Mouse (Mus musculus) kidney, postnatal 10 days (tissue): Measurements from ENCODE around the gene Ncln.

Source experiments
- DNase-seq: peaks from one replicate; pipeline ENCODE4 v3.0.0; 2021; ENCODE audit warnings: mixed read lengths

Gene Ncln

DNA sequence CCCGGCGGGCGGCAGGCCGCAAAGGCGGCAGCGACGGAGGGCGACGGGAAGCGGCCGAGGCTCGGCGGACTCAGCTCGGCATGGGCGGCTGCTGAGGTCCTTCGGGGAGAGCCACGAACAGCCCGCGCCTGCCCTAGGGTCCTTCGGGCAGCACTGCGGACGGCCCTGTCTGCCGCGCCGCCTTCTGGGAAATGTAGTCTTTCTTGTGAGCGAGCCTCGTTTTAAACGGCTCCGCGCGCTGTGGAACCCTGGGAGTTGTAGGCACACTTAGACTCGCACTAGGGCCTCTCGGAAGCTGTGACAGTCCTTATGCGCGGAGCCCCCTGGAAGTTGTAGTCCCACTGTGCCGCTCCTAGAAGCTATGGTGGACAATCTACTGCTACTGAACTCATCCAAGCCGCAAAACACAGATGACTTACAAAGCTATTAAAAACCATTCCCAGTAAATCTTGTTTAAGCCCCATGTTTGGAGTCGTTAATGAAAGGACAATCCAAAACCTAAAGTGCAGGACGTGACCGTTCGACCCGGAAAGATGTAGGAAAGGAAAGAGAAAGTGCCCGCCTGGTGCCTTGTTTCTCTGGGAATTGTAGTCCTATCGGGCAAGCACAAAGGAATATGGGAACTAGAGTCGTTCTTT, at the start of gene Ncln:
Gene Ncln, minus strand, starts transcription at position 129 of the 638 bp plus-strand sequence.
- peak; percentile 99 for DNase-seq

DNA sequence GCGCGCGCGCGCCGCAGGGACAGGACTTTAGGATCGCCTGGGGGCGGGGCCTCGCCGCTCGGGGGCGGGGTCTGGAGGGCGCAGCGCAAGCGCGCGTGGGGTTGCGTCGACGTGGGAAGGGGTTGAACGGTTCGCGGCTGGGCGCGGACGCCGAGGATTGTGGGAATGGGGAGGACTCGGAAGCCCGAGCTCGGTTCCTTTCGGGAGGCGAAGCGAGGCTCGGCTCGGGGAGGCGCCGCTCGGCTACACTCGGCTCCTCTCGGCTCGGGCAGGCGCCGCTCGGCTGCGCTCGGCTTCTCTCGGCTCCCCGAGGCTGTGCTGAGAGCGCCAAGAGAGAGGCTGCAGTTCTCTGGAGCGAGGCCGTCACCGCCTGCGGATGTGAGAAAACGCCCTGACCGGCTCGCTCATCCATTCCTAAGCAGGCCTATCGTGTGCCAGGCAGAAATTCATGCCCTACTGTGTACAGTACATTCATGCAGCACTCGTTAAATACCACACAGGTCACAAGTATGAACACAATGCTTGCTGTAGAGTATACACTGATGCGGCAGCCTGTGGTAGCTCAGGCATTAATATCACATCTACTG, 49.1 kb upstream of the Ncln start, which contains the start of gene Gna11:
Gene Gna11, minus strand, starts transcription at position 30 of the 587 bp plus-strand sequence.
- peak; percentile 100 for DNase-seq

DNA sequence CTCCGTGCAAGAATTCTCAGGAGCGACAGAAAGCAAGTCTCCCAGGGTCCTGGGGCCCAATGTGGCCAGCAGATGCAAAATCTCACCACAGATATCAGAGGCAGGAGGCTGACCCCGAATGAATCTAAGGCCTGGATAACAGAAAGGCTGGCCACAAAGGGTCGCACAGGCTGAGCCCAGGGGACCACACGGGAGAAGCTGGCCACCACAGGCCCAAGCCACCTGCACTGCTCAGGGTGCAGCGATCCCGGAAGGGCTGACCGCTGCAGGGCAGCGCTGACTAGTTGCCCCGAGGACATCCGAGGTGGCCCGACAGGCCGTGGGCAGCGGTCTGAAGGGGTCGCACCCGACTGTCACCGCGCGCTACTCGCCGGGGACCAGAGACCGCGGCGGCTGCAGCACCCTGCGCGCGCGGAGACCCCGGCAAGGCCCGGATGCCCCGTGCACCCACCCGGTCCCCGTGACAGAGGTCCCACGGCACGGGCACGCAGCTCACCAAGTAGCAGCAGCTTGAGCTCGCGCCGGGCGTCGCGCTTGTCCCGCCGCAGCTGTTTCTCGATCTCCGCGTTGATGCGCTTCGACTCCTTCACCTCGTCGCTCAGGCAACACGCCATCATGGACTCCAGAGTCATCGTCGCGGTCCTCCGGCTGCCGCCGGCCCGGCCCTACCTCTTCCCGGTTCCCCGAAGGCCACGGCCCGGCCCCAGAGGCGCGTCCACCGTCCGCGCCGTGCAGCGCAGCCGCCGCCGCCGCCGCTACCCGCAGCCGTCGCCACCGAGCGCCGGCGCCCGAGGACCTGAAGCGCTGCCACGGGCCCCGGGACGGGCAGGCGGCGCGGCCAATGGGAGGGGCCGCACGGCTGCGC, 48.3 kb upstream of the Ncln start:
- no peak for DNase-seq

DNA sequence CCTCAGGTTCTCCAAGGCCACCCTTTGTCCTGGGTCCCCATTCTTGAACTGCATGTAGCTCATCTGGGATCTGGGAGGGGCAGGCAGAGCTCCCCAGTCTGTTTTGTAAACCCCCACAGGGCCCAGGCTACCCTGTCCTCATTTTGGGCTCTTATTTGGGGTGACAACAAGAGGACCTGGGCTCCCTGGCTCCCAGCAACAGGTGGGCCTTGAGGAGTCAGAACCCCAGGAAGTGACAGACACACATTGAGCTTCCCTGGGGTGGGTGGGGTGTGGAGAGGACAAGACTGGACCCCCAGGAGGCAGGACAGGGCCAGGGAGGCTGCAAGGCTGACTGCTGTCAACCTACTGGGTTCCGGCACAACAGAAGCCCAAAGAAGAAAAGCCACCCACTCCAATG, 47.4 kb upstream of the Ncln start:
- no peak for DNase-seq

DNA sequence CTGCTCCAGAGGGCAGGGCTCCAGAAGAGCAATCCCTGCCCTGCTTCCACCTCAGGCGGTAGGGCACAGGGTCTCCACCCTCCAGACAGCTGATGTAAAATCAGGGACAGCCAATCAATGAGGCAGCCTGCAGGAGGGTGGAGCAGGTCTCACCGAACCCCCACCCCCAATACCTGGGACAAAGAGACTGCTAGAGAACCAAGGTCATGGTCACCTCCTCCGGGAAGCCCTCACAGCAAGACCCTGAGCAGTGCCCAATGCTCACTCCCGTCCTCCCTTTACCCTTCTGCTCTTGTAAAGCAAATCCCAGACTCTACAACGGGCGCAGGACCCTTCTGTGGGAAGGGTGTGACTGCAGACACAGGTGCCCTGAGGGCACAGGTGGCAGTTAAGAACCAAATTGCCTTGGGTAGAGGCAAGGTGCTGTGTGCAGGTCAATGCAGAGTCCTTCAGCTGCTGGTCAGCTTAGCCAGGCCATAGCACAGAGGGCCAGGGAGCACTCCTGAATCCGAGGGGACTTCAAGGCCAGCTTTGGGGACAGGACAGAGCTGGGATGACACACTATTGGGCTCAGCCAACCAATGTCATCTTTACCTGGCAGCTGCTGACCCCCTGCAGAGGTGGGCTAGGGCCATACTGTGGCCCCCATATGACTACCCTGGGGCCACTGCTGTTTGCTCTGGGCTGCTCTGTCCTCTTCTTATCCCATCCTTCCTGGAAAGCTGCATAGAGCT, 46.7 kb upstream of the Ncln start:
- no peak for DNase-seq

- peak; percentile 80 for DNase-seq
Measured at GRCm38 (mm10) chr10:81541803-81542202, 45.6 kb upstream of the Ncln start.

DNA sequence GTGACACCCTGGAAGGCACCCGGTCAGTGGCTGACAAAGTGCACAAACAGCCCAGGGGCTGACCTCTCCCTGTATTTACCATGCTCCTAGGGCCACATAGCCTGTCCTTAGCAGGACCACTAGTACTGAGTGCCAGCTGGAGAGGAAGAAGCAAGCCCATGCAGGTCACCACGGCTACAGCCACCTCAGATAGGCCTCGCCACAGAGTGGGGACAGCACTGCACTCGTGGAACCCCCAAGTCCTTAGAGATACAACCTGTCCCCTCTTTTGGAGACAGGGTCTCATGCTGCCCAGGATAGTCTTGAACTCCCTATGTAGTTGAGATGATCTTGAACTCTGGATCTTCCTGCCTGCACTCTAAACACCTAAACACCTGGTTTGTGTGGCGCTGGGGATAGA, 45.2 kb upstream of the Ncln start:
- no peak for DNase-seq

- no peak for DNase-seq
Measured at GRCm38 (mm10) chr10:81538321-81539048, 42.3 kb upstream of the Ncln start.

GRCm38 (mm10) chr10:81537429-81537828, 41.2 kb upstream of the Ncln start:
- no peak for DNase-seq

GRCm38 (mm10) chr10:81536734-81537133, 40.5 kb upstream of the Ncln start:
- DNase-seq = no peak

GRCm38 (mm10) chr10:81534826-81535225, 38.6 kb upstream of the Ncln start:
- no peak for DNase-seq

DNA sequence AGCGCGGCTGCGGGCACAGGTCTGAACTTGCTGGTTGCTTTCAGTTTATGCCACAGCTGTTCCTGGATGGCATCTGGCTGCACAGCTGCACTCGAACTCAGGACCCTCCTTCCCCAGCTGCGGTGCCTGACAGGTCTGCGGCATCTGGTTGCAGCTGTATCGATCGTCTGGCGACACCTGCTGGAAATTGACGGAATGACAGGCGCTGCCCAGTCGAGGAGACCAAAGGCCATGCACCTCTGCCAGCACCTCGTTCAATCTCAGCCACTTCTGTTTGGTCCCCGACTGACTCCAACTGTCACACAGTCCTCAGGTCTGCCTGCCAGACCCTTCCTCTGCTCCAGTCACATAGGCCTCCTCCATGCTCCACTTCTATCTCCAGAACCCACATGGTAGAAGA, 30.6 kb upstream of the Ncln start:
- peak; percentile 89 for DNase-seq

DNA sequence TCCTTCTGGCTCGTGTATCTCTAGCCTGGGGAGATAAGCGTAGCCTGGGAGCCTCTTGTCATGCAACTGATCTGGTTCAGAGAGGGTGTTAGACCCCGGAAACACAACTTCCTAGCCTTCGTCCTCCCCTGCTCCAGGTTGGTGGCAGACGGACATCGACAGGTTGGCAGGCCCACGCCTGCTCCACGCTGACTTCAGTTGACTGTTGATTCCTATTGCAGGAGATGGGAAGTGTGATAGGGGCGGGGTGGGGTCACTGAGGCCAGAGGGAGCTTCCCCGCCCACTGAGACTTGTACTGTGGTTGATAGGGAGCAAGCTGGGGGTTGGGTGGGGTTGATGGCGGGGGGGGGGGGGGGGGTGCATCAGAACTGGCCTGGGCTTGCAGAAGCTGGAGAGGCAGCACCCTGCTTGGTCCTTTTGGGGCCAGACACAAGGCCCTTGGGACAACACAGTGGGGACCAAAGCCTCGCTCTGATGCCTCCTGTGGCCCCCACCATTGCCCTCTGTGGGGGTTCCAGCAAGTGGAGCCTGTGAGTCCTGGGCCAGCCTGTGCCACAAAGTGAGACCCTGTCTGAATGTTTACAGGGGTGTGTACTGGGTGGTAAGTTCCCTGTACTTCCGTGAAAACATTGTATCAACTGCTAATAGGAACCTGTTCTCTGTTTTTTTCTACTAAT, 29.0 kb upstream of the Ncln start:
- DNase-seq = no peak

- no peak for DNase-seq
Measured at GRCm38 (mm10) chr10:81524051-81524605, 27.9 kb upstream of the Ncln start, which contains the start of gene Gna15. TSS of gene Gna15 (minus strand) at chr10:81524225.

- DNase-seq = no peak
Measured at GRCm38 (mm10) chr10:81523570-81523969, 27.4 kb upstream of the Ncln start.

DNA sequence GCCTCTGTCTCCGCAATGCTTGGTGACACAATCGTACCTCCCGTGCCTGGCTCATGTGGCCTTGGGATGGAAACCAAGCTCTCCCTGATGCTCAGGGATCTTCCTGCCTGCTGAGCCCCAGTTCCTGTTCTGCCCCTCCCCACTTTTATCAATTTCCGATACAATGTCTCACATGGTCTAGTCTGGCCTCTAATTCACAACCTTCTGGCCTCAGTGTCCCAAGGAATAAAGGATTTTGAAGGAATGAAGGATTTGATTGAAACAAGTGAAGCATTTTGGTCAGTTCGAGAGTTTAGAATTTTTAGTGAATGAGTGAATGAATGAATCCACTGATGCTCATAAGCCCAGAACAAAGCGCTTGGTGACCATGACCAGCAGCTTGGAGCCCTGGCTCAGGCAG, 26.9 kb upstream of the Ncln start:
- DNase-seq = no peak

DNA sequence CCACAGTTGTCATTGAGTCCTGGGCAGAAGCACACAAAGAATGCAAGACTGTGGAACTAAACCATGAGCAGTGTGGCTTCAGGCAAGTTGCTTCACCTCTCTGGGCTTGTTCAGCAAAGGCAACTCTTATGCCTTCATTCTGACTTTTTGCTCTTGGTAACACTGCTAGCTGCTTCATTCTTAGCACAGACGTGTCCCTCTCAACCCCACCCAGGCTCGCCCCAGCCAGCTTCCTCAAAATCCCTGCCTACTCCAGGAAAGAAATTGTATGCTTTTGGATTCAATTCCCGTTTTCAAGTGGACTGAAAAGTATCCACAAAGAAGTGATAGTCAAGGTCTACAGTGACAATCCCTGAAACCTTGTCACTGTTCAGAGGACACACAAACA, 23.8 kb upstream of the Ncln start:
- DNase-seq = no peak

DNA sequence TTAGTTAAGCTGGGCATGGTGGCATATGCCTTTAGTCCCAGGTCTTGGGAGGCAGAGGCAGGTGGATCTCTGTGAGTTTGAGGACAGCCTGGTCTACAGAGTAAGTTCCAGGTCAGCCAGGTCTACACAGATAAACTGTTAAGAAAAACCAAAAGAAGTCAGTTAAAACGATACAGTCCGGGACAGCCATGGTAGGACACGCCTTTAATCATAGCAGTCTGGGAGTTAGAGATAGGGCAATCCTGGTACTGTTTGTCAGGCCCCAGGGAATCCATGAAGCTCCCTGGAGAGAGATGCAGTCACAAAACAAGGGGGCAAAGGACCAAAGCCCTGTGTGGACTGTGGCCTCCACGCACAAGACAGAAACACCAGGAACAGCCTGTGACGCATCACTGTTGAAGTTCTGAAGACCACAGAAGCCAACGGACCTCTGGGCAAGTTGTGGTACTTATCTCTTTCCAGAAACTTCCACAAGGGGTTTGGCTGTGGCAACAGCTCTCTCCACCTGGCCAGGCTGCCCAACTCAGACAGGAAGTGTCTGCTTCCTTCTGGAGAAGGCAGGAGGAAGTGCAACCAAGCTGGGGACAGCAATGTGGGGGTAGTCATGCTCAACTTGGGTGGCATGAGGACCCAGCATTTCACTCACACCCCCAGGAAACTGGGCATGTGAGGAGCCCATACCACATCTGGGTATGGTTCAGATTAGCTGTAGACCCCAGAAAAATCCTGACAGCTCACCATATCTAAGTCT, 23.2 kb upstream of the Ncln start:
- no peak for DNase-seq

- DNase-seq = peak; percentile 84
Measured at GRCm38 (mm10) chr10:81518546-81518945, 22.4 kb upstream of the Ncln start.

DNA sequence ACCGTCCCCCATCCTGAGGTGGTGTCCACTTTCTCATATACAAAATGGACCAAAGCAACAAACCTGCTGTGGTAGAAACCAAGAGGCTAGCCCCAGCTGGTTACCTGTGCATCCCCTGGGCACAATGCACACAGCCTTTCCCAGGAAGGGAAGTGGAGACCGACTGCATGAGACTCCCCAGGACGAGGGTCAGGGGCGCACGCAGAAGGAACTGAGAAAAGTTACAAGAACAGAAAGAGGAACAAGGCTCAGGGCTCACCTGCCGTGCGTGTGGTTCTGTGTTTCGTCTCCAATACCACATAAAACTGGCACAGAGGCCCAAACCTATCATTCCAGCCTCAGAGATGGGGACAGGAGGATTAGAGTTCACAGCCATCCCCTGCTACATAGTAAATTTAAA, 21.0 kb upstream of the Ncln start:
- no peak for DNase-seq

DNA sequence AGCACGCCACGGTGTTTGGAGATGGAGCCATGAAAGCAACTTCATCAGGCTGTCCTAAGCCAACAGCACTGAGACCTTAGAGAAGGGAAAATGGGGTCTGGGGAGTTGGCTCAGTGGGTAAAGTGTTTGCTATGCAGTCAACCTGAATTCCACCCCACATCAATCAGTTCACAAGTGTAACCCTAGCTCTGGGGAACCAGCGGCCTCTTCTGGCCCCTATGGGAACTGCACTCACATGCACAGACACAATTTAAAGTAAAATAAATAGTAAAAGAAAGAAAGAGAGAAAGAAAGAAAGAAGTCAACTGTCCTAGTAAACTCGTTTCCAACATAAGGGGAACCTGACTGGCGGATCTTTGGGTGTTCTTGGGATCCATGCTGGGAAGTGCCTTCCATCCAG, 17.6 kb upstream of the Ncln start:
- DNase-seq = no peak
